Mouse (Mus musculus) hindbrain, embryonic 16.5 days (tissue): ENCODE measurements around the gene Gtf2b. TPM values are rescaled to one million over a fixed set of nuclear protein-coding genes. Genes with fewer than 3 reads are reported as not detected.

Source experiments
- ATAC-seq: fragments of 200-750 bp; cut with Nextera tagmentation; 2 replicates; pipeline ENCODE4 v1.8.0; 2017; ENCODE audit warnings: moderate TSS enrichment, moderate library complexity
- H3K27ac ChIP-seq: fragments of 300-500 bp; sonication (generic); 2 replicates; pipeline ENCODE4 v1.5.1; 2014; ENCODE audit warnings: low read depth, mild to moderate bottlenecking, control low read depth, low read length, moderate library complexity
- H3K27me3 ChIP-seq: fragments of 300-500 bp; sonication (generic); replicated peaks from 2 replicates; pipeline ENCODE4 v1.6.1; 2014; ENCODE audit warnings: low read length; ENCODE audit not compliant: control insufficient read depth, insufficient read depth
- H3K36me3 ChIP-seq: fragments of 300-500 bp; sonication (generic); 2 replicates; pipeline ENCODE4 v1.6.1; 2014; ENCODE audit warnings: mild to moderate bottlenecking, low read length, moderate library complexity, mixed read lengths; ENCODE audit not compliant: control insufficient read depth, insufficient read depth
- H3K4me1 ChIP-seq: fragments of 300-500 bp; sonication (generic); 2 replicates; pipeline ENCODE4 v1.6.1; 2014; ENCODE audit warnings: low read depth, low read length; ENCODE audit not compliant: control insufficient read depth, insufficient read depth
- H3K4me2 ChIP-seq: fragments of 300-500 bp; sonication (generic); 2 replicates; pipeline ENCODE4 v1.6.1; 2014; ENCODE audit warnings: mild to moderate bottlenecking, low read length, control low read depth, moderate library complexity
- H3K4me3 ChIP-seq: fragments of 300-500 bp; sonication (generic); 2 replicates; pipeline ENCODE4 v1.5.1; 2014; ENCODE audit warnings: mild to moderate bottlenecking, low read length, control low read depth, moderate library complexity
- H3K9ac ChIP-seq: fragments of 300-500 bp; sonication (generic); 2 replicates; pipeline ENCODE4 v1.6.1; 2014; ENCODE audit warnings: low read depth, mild to moderate bottlenecking, control low read depth, low read length, moderate library complexity
- H3K9me3 ChIP-seq: fragments of 300-500 bp; sonication (generic); 2 replicates; pipeline ENCODE4 v1.6.1; 2014; ENCODE audit warnings: mild to moderate bottlenecking, low read length, moderate library complexity; ENCODE audit not compliant: control insufficient read depth
- WGBS: fragments of 180-500 bp; shearing (Covaris S2); extraction: QIAGEN DNeasy Blood & Tissue Kit; methylation state at CpG from one replicate; pipeline ENCODE4 v1.1.7; 2014; 5-methylcytosine and 5-hydroxymethylcytosine counted together
- polyA plus RNA-seq: library from polyadenylated mRNA; unstranded; fragments of >200 nt; fragmentation: Nextera tagmentation; extraction: Ambion mirVana; gene quantifications from 2 replicates; pipeline ENCODE4 v1.2.1, GENCODE M21; 2015

Gtf2b gene
- polyA plus RNA-seq = 67.0 and 68.1 TPM in 2 replicates

- peak within 1 kb of the TSS; percentile 72 for H3K4me2 ChIP-seq
- H3K27me3 ChIP-seq = no peaks in the 10 kb centered on the region
- under 1% methylated on average over 64 of the region's 64 CpGs for WGBS
- ATAC-seq = peak; percentile 100
- H3K4me1 ChIP-seq = peaks cover 16% of the 10 kb centered on the region
- peak within 1 kb of the TSS; percentile 91 for H3K4me3 ChIP-seq
- H3K9me3 ChIP-seq = no peaks in the 10 kb centered on the region
- H3K36me3 ChIP-seq = no peaks in the 10 kb centered on the region
- peak within 1 kb of the TSS; percentile 88 for H3K27ac ChIP-seq
- peak within 1 kb of the TSS; percentile 96 for H3K9ac ChIP-seq
Observed at GRCm38 (mm10) chr3:142764995-142765777, at the start of gene Gtf2b. Gene Gtf2b (plus strand): TSS chr3:142765045.

GRCm38 (mm10) chr3:142725481-142725880 lies 39.4 kb upstream of the Gtf2b start:
- Histone ChIP-seq H3K4me1 (no peaks in the 10 kb centered on the region), H3K27ac (no peak overlapping the region), H3K9ac (no peak overlapping the region), H3K36me3 (no peaks in the 10 kb centered on the region), H3K27me3 (no peaks in the 10 kb centered on the region), H3K9me3 (no peaks in the 10 kb centered on the region), H3K4me3 (no peak overlapping the region), H3K4me2 (no peak overlapping the region)
- ATAC-seq = no peak
- WGBS = 74% methylated on average over 2 of the region's 2 CpGs

GRCm38 (mm10) chr3:142725969-142726672 lies 38.7 kb upstream of the Gtf2b start:
- no peak overlapping the region for H3K9ac ChIP-seq
- H3K4me3 ChIP-seq = no peak overlapping the region
- H3K36me3 ChIP-seq = no peaks in the 10 kb centered on the region
- no peak overlapping the region for H3K4me2 ChIP-seq
- no peak for ATAC-seq
- no peak overlapping the region for H3K27ac ChIP-seq
- H3K4me1 ChIP-seq = no peaks in the 10 kb centered on the region
- no peaks in the 10 kb centered on the region for H3K27me3 ChIP-seq
- WGBS = 89% methylated on average over 22 of the region's 22 CpGs
- no peaks in the 10 kb centered on the region for H3K9me3 ChIP-seq

- Histone ChIP-seq H3K27ac (no peak overlapping the region), H3K4me1 (no peaks in the 10 kb centered on the region), H3K4me3 (no peak overlapping the region), H3K27me3 (no peaks in the 10 kb centered on the region), H3K4me2 (no peak overlapping the region), H3K9me3 (no peaks in the 10 kb centered on the region), H3K9ac (no peak overlapping the region), H3K36me3 (no peaks in the 10 kb centered on the region)
- WGBS = 71% methylated on average over 12 of the region's 12 CpGs
- no peak for ATAC-seq
Observed at GRCm38 (mm10) chr3:142734291-142734690, 30.6 kb upstream of the Gtf2b start.

- Histone ChIP-seq H3K4me1 (no peaks in the 10 kb centered on the region), H3K36me3 (no peaks in the 10 kb centered on the region), H3K4me3 (no peak overlapping the region), H3K9me3 (no peaks in the 10 kb centered on the region), H3K27ac (no peak overlapping the region), H3K4me2 (no peak overlapping the region), H3K9ac (no peak overlapping the region), H3K27me3 (no peaks in the 10 kb centered on the region)
- no peak for ATAC-seq
- WGBS = 83% methylated on average over 7 of the region's 7 CpGs
Observed at GRCm38 (mm10) chr3:142740896-142741295, 23.9 kb upstream of the Gtf2b start.

- WGBS = 61% methylated on average over 21 of the region's 21 CpGs
- no peak for ATAC-seq
Observed at GRCm38 (mm10) chr3:142743973-142744898, 20.6 kb upstream of the Gtf2b start.

GRCm38 (mm10) chr3:142745076-142745475 lies 19.8 kb upstream of the Gtf2b start:
- no peaks in the 10 kb centered on the region for H3K27me3 ChIP-seq
- no peaks in the 10 kb centered on the region for H3K36me3 ChIP-seq
- no peak overlapping the region for H3K4me2 ChIP-seq
- no peak for ATAC-seq
- WGBS = 95% methylated on average over 2 of the region's 2 CpGs
- no peaks in the 10 kb centered on the region for H3K4me1 ChIP-seq
- H3K4me3 ChIP-seq = no peak overlapping the region
- no peak overlapping the region for H3K9ac ChIP-seq
- H3K27ac ChIP-seq = no peak overlapping the region
- H3K9me3 ChIP-seq = no peaks in the 10 kb centered on the region

More at GRCm38 (mm10) chr3:142743973-142744898, 20.6 kb upstream of the Gtf2b start:
- Histone ChIP-seq H3K27me3 (no peaks in the 10 kb centered on the region), H3K4me2 (no peak overlapping the region), H3K9me3 (no peaks in the 10 kb centered on the region), H3K36me3 (no peaks in the 10 kb centered on the region), H3K9ac (no peak overlapping the region), H3K4me1 (no peaks in the 10 kb centered on the region), H3K4me3 (no peak overlapping the region), H3K27ac (no peak overlapping the region)

GRCm38 (mm10) chr3:142747673-142748072 lies 17.2 kb upstream of the Gtf2b start:
- ATAC-seq = no peak
- WGBS = 97% methylated on average over 7 of the region's 7 CpGs
- Histone ChIP-seq H3K9ac (no peak overlapping the region), H3K36me3 (no peaks in the 10 kb centered on the region), H3K9me3 (no peaks in the 10 kb centered on the region), H3K27me3 (no peaks in the 10 kb centered on the region), H3K4me1 (no peaks in the 10 kb centered on the region), H3K4me3 (no peak overlapping the region), H3K4me2 (no peak overlapping the region), H3K27ac (no peak overlapping the region)
